Mouse (Mus musculus) CH12.LX (cell line): ENCODE results near the gene Lrrd1. TPM values are rescaled to one million over a fixed set of nuclear protein-coding genes. Genes with fewer than 3 reads are reported as not detected.

ENCODE experiments used
- DNase-seq: peaks from one replicate; pipeline ENCODE4 v3.0.0-alpha.2; 2013; ENCODE audit errors: extremely low read depth
- H3K27ac ChIP-seq: 2 replicates; pipeline ENCODE4 v1.5.1; 2012; ENCODE audit warnings: low read depth, mild to moderate bottlenecking, control low read depth, moderate library complexity; ENCODE audit not compliant: insufficient read depth
- H3K27me3 ChIP-seq: replicated peaks from 2 replicates; pipeline ENCODE3; 2012; ENCODE audit warnings: inconsistent platforms
- H3K36me3 ChIP-seq, 2 experiments: replicated peaks in 1 of 2; 2 replicates each; pipeline versions ENCODE3 to v1.6.1; 2012; ENCODE audit warnings: inconsistent platforms in 1 of 2, low read length in 1 of 2, mild to moderate bottlenecking in 1 of 2, mixed read lengths in 1 of 2, moderate library complexity in 1 of 2; ENCODE audit not compliant: control insufficient read depth in 1 of 2, insufficient read depth in 1 of 2
- H3K4me1 ChIP-seq, 2 experiments: 2 replicates each; pipeline ENCODE4 v1.6.1; 2012; ENCODE audit warnings: inconsistent platforms in 1 of 2, moderate library complexity in 1 of 2; ENCODE audit not compliant: insufficient read depth in 2 of 2, control insufficient read depth in 1 of 2
- H3K4me2 ChIP-seq: 2 replicates; pipeline ENCODE4 v1.6.1; 2012; ENCODE audit warnings: low read depth, mild to moderate bottlenecking, control low read depth; ENCODE audit not compliant: poor library complexity, insufficient read depth, severe bottlenecking
- H3K4me3 ChIP-seq, 3 experiments: fragments of 150-350 bp in 1 of 3; sonication (generic) in 1 of 3; replicated peaks in 1 of 3; 2 replicates each; pipeline versions ENCODE3 to v1.5.1; 2011 to 2012; ENCODE audit warnings: low read depth in 2 of 3, low read length in 2 of 3, mild to moderate bottlenecking in 2 of 3, moderate library complexity in 2 of 3, control low read depth in 1 of 3, improper control_type of control experiment in 1 of 3, inconsistent platforms in 1 of 3, mixed read lengths in 1 of 3; ENCODE audit not compliant: poor library complexity in 1 of 3
- H3K79me2 ChIP-seq: replicated peaks from 2 replicates; pipeline ENCODE4 v1.6.1; 2012; ENCODE audit warnings: mild to moderate bottlenecking, moderate library complexity; ENCODE audit not compliant: control insufficient read depth, poor library complexity, insufficient read depth, severe bottlenecking; ENCODE audit errors: extremely low read depth
- H3K9ac ChIP-seq: 2 replicates; pipeline ENCODE4 v1.6.1; 2012; ENCODE audit warnings: low read depth, mild to moderate bottlenecking, control low read depth, moderate library complexity; ENCODE audit not compliant: insufficient read depth
- H3K9me3 ChIP-seq: replicated peaks from 2 replicates; pipeline ENCODE3; 2012; ENCODE audit warnings: low read length, inconsistent platforms, mixed read lengths
- BHLHE40 ChIP-seq: IDR thresholded peaks from 2 replicates; pipeline ENCODE4 v1.6.1; 2011; ENCODE audit warnings: mild to moderate bottlenecking, low read depth, low read length, improper control_type of control experiment
- CHD1 ChIP-seq: IDR thresholded peaks from 2 replicates; pipeline ENCODE4 v1.6.1; 2012; ENCODE audit warnings: low read depth, low read length, improper control_type of control experiment, inconsistent platforms
- CHD2 ChIP-seq: IDR thresholded peaks from 2 replicates; pipeline ENCODE4 v1.6.1; 2011; ENCODE audit warnings: low read length, improper control_type of control experiment
- E2F4 ChIP-seq: IDR thresholded peaks from 2 replicates; pipeline ENCODE4 v1.6.1; 2011; ENCODE audit warnings: low read depth, low read length, improper control_type of control experiment; ENCODE audit not compliant: insufficient replicate concordance
- EP300 ChIP-seq: IDR thresholded peaks from 2 replicates; pipeline ENCODE4 v1.6.1; 2011; ENCODE audit warnings: low read length, improper control_type of control experiment
- HCFC1 ChIP-seq: IDR thresholded peaks from 2 replicates; pipeline ENCODE4 v1.6.1; 2012; ENCODE audit warnings: low read depth, mild to moderate bottlenecking, inconsistent platforms, low read length, improper control_type of control experiment
- JUN ChIP-seq: IDR thresholded peaks from 2 replicates; pipeline ENCODE4 v1.6.1; 2011; ENCODE audit warnings: low read depth, mild to moderate bottlenecking, low read length, improper control_type of control experiment, moderate library complexity; ENCODE audit not compliant: insufficient read depth
- KAT2A ChIP-seq: IDR thresholded peaks from 2 replicates; pipeline ENCODE4 v1.6.1; 2012; ENCODE audit warnings: low read length, improper control_type of control experiment, inconsistent platforms; ENCODE audit not compliant: insufficient replicate concordance
- MAFK ChIP-seq: IDR thresholded peaks from 2 replicates; pipeline ENCODE4 v1.6.1; 2011; ENCODE audit warnings: low read length, improper control_type of control experiment; ENCODE audit not compliant: insufficient replicate concordance
- MAX ChIP-seq: IDR thresholded peaks from 2 replicates; pipeline ENCODE4 v1.6.1; 2011; ENCODE audit warnings: low read length, improper control_type of control experiment
- MAZ ChIP-seq: IDR thresholded peaks from 2 replicates; pipeline ENCODE4 v1.6.1; 2012; ENCODE audit warnings: low read depth, mild to moderate bottlenecking, inconsistent platforms, low read length, improper control_type of control experiment, moderate library complexity
- MXI1 ChIP-seq: IDR thresholded peaks from 2 replicates; pipeline ENCODE4 v1.6.1; 2011; ENCODE audit warnings: mild to moderate bottlenecking, low read depth, low read length, improper control_type of control experiment
- MYC ChIP-seq: IDR thresholded peaks from 2 replicates; pipeline ENCODE4 v1.6.1; 2011; ENCODE audit warnings: low read depth, mild to moderate bottlenecking, improper control_type of control experiment, low read length
- NELFE ChIP-seq: IDR thresholded peaks from 2 replicates; pipeline ENCODE4 v1.6.1; 2011; ENCODE audit warnings: low read depth, low read length, improper control_type of control experiment
- PAX5 ChIP-seq: IDR thresholded peaks from 2 replicates; pipeline ENCODE4 v1.6.1; 2012; ENCODE audit warnings: low read length, inconsistent platforms, mixed read lengths
- TBP ChIP-seq: conservative IDR thresholded peaks from 2 replicates; pipeline ENCODE4 v1.6.1; 2011; ENCODE audit warnings: low read depth, low read length, improper control_type of control experiment
- UBTF ChIP-seq: IDR thresholded peaks from 2 replicates; pipeline ENCODE4 v1.6.1; 2012; ENCODE audit warnings: low read depth, mild to moderate bottlenecking, inconsistent platforms, low read length, improper control_type of control experiment, moderate library complexity
- USF1 ChIP-seq: IDR thresholded peaks from 2 replicates; pipeline ENCODE4 v1.6.1; 2014; ENCODE audit warnings: low read depth, mild to moderate bottlenecking, inconsistent platforms, low read length, improper control_type of control experiment
- ZC3H11A ChIP-seq: IDR thresholded peaks from 2 replicates; pipeline ENCODE4 v1.6.1; 2012; ENCODE audit warnings: low read depth, mild to moderate bottlenecking, inconsistent platforms, low read length, improper control_type of control experiment
- ZKSCAN1 ChIP-seq: IDR thresholded peaks from 2 replicates; pipeline ENCODE4 v1.6.1; 2012; ENCODE audit warnings: low read depth, inconsistent platforms, low read length, improper control_type of control experiment, borderline replicate concordance
- ZNF384 ChIP-seq: IDR thresholded peaks from 2 replicates; pipeline ENCODE4 v1.6.1; 2012; ENCODE audit warnings: low read depth, low read length, improper control_type of control experiment, inconsistent platforms
- dilution Hi-C: fragments of 300-500 bp; cut with MboI; formaldehyde crosslinking; loops from 2 replicates; pipeline ENCODE4 v1.14.3; 2020; ENCODE audit warnings: low sequenced_read_pairs; ENCODE audit not compliant: extremely low pct_unique_long_range_greater_than_20kb, extremely low pct_ligation_motif_present
- in situ Hi-C: fragments of 300-500 bp; cut with MboI; formaldehyde crosslinking; loops from 3 replicates; pipeline ENCODE4 v1.14.3; 2019; ENCODE audit warnings: low sequenced_read_pairs, low pct_ligation_motif_present, low pct_unique_long_range_greater_than_20kb, mixed read lengths
- polyA plus RNA-seq: library from polyadenylated mRNA; unstranded; fragments of >175 nt; gene quantifications from 2 replicates; pipeline ENCODE4 v1.2.1, GENCODE M21; 2012; ENCODE audit warnings: low read depth; ENCODE audit not compliant: insufficient read length
- total RNA-seq, 2 experiments: library from RNA; depleted of rRNA; stranded (reverse); fragments of 300-350 nt in 1 of 2; fragments of >200 nt in 1 of 2; gene quantifications; 2 replicates each; pipeline ENCODE4 v1.2.3; 2012 to 2014

Gene Lrrd1
- total and polyA plus RNA-seq, 3 experiments, result not detected

DNA sequence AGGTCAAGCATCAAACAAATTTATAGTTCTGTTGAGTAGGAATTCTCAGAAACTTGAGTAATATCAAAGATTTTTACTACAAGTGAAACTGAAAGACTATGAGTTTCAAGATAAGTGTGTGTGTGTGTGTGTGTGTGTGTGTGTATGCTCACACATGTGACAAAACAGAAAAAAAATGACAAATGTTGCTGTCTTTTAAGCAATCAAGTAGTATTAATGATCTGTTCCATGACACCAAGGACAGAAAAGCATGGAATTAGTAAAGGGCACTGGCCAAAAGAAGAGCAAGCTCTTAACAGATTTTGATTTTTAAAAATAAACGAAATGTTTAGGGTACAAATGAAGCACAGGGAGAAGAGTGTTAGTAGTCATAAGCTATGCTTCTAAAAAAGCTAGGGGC, 44.9 kb upstream of the Lrrd1 start:
- H3K4me3 ChIP-seq, result no peak overlapping the region
- TF ChIP-seq TBP (no peak), ZNF384 (peak; percentile 38; the same call in 1 of the 2 replicates)
- TF ChIP-seq, all 38 proteins: peak for 1
- no peak for DNase-seq
- Histone ChIP-seq H3K79me2 (peaks cover 39% of the 10 kb centered on the region), H3K9ac (no peak overlapping the region), H3K27me3 (no peaks in the 10 kb centered on the region), H3K4me1 (peaks cover 2 to 35% of the 10 kb centered on the region in 2 experiments; a peak in 3 of 4 replicates), H3K9me3 (no peaks in the 10 kb centered on the region), H3K27ac (no peak overlapping the region), H3K36me3 (peaks cover 0 to 11% of the 10 kb centered on the region in 2 experiments), H3K4me2 (no peak overlapping the region; the same call in 1 of the 2 replicates)
- in situ Hi-C loops, result loop anchor here (10.0 kb wide), 1 partner anchor 155 kb away; no protein-coding TSS in a partner anchor
- dilution Hi-C loops, result no loop called here

DNA sequence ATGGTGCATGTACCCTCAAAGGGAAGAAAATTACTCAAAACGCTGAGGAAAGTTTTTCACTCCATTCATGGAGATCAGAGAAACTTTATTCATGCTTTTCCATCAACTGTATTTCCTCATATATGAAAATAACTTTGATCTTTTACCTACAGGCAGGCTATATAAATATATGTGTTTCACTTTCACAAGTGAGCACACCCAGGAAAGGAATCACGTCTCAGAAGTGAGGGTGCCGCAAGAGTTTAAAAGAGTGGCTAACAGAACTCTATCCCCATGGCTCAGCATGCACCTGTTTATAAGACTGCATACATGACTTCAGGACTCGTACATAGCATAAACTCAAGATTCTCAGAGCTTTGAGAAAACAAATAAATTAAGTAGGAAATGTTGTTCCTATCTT, 44.1 kb upstream of the Lrrd1 start:
- in situ Hi-C loops, result loop anchor here (10.0 kb wide), 1 partner anchor 156 kb away; no protein-coding TSS in a partner anchor
- Histone ChIP-seq H3K36me3 (peaks cover 0 to 6% of the 10 kb centered on the region in 2 experiments), H3K9me3 (no peaks in the 10 kb centered on the region), H3K79me2 (peaks cover 39% of the 10 kb centered on the region), H3K4me1 (peaks cover 2 to 41% of the 10 kb centered on the region in 2 experiments; a peak in 3 of 4 replicates), H3K27me3 (no peaks in the 10 kb centered on the region), H3K4me3 (no peak overlapping the region), H3K27ac (no peak overlapping the region), H3K4me2 (peak overlapping the region; percentile 62), H3K9ac (no peak overlapping the region)
- dilution Hi-C loops, result no loop called here
- no peak for DNase-seq
- TF ChIP-seq MAFK (no peak), CHD1 (no peak), E2F4 (no peak)

DNA sequence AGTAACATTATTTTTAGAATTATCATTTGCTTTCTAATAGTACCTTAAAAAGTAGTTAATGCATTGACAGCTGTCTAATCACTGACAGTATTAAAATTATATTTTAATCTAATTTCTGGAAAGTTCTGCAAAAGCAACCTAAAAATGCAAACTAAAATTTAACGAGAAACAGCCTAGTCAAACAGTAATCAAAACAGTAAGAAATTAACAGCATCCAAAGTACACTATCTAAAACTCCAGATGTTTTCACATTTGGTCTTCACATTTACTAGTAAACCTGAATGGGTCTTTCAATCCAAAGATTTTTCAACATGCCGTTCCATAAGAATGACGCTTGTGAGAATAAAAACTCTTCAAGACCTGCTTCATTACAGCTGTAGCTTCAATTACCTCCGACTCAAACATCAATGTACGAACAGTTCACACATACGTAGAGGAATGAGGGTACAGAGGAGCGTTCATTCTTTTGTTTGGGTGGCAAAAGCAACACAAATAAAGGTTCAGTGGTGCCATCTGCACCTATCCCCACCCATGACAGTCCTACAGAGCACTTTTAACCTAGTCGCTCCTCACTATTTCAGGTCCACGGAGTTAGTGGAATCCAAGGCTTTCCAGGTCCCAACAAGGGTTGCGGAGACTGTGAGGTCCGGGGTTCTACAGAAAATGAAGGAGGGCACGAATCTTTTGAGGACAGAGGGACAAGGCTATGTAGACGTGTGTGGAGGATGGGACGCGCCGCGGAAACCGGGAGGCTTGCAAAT, 43.1 kb upstream of the Lrrd1 start:
- Histone ChIP-seq H3K27me3 (no peaks in the 10 kb centered on the region), H3K79me2 (peaks cover 40% of the 10 kb centered on the region), H3K27ac (no peak overlapping the region; the same call in 1 of the 2 replicates), H3K36me3 (peaks cover 0 to 3% of the 10 kb centered on the region in 2 experiments), H3K9ac (peak overlapping the region; percentile 42), H3K4me1 (peaks cover 2 to 41% of the 10 kb centered on the region in 2 experiments; a peak in 3 of 4 replicates), H3K4me3 (peak overlapping the region; percentile 73 to 94 (median 85)), H3K4me2 (peak overlapping the region; percentile 100), H3K9me3 (no peaks in the 10 kb centered on the region)
- in situ Hi-C loops, result loop anchor here (10.0 kb wide), 1 partner anchor 157 kb away; no protein-coding TSS in a partner anchor
- TF ChIP-seq MAZ (no peak), CHD2 (no peak), HCFC1 (no peak), MYC (no peak), KAT2A (no peak), BHLHE40 (no peak), MXI1 (no peak), PAX5 (no peak), EP300 (no peak), UBTF (no peak), ZKSCAN1 (no peak), ZC3H11A (no peak), USF1 (no peak), JUN (no peak), ZNF384 (no peak), MAX (no peak), NELFE (no peak)
- dilution Hi-C loops, result no loop called here
- DNase-seq, result peak; percentile 17
